Mouse (Mus musculus) intestine, embryonic 16.5 days (tissue): ENCODE data around the gene Cc2d1a. TPM values are rescaled to one million over a fixed set of nuclear protein-coding genes. Genes with fewer than 3 reads are reported as not detected.

Experiments
- ATAC-seq: fragments of 200-750 bp; cut with Nextera tagmentation; 2 replicates; pipeline ENCODE4 v1.8.0; 2017; ENCODE audit warnings: moderate TSS enrichment, moderate library complexity
- H3K27ac ChIP-seq: fragments of 300-500 bp; sonication (generic); 2 replicates; pipeline ENCODE4 v1.5.1; 2014; ENCODE audit warnings: mild to moderate bottlenecking, low read length
- H3K27me3 ChIP-seq: fragments of 300-500 bp; sonication (generic); replicated peaks from 2 replicates; pipeline ENCODE4 v1.6.1; 2014; ENCODE audit warnings: low read length, control low read depth, mixed read lengths; ENCODE audit not compliant: control insufficient read depth, insufficient read depth
- H3K36me3 ChIP-seq: fragments of 300-500 bp; sonication (generic); 2 replicates; pipeline ENCODE4 v1.6.1; 2014; ENCODE audit warnings: low read length, control low read depth; ENCODE audit not compliant: control insufficient read depth, insufficient read depth
- H3K4me1 ChIP-seq: fragments of 300-500 bp; sonication (generic); 2 replicates; pipeline ENCODE4 v1.6.1; 2014; ENCODE audit warnings: low read length, control low read depth, mixed read lengths; ENCODE audit not compliant: control insufficient read depth, insufficient read depth
- H3K4me2 ChIP-seq: fragments of 300-500 bp; sonication (generic); 2 replicates; pipeline ENCODE4 v1.6.1; 2014; ENCODE audit warnings: low read depth, low read length, control low read depth
- H3K4me3 ChIP-seq: fragments of 300-500 bp; sonication (generic); 2 replicates; pipeline ENCODE4 v1.5.1; 2014; ENCODE audit warnings: mild to moderate bottlenecking, low read length
- H3K9ac ChIP-seq: fragments of 300-500 bp; sonication (generic); 2 replicates; pipeline ENCODE4 v1.6.1; 2014; ENCODE audit warnings: low read depth, low read length
- H3K9me3 ChIP-seq: fragments of 300-500 bp; sonication (generic); 2 replicates; pipeline ENCODE4 v1.6.1; 2016; ENCODE audit warnings: low read length, control low read depth; ENCODE audit not compliant: control insufficient read depth
- WGBS: fragments of 180-500 bp; shearing (Covaris S2); extraction: QIAGEN DNeasy Blood & Tissue Kit; methylation state at CpG from one replicate; pipeline ENCODE4 v1.1.7; 2014; 5-methylcytosine and 5-hydroxymethylcytosine counted together
- polyA plus RNA-seq: library from polyadenylated mRNA; unstranded; fragments of >200 nt; fragmentation: Nextera tagmentation; extraction: Ambion mirVana; gene quantifications from 2 replicates; pipeline ENCODE4 v1.2.1, GENCODE M21; 2015

The Cc2d1a gene
- polyA plus RNA-seq, 1 experiment from 2014 or later = 26.0 TPM

DNA sequence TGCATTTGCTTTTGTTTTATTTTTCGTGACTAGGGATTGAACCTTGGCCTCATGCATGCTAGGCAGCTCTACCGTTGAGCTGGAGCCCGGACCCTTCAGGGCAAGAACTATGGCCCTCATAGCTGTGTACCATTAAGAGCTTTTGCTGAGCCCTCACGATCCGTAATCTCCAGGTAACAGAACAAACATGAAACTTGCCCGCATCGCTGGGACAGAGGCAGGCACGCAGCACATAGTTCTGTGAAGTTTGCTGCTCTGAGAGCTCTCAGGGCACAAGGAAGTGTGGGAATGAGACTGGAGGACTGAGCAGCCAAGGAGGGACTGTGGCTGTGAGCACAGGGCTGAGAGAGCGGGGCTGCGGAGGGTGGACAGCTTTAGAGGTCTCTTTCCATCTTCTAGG is 40.9 kb upstream of the Cc2d1a start:
- no peak overlapping the region for H3K4me2 ChIP-seq
- ATAC-seq = no peak
- no peaks in the 10 kb centered on the region for H3K36me3 ChIP-seq
- H3K9me3 ChIP-seq = no peaks in the 10 kb centered on the region
- no peaks in the 10 kb centered on the region for H3K27me3 ChIP-seq
- no peak overlapping the region for H3K4me3 ChIP-seq
- peaks cover 26% of the 10 kb centered on the region for H3K4me1 ChIP-seq
- H3K9ac ChIP-seq = no peak overlapping the region
- WGBS = 63% methylated on average over 10 of the region's 10 CpGs
- no peak overlapping the region for H3K27ac ChIP-seq

DNA sequence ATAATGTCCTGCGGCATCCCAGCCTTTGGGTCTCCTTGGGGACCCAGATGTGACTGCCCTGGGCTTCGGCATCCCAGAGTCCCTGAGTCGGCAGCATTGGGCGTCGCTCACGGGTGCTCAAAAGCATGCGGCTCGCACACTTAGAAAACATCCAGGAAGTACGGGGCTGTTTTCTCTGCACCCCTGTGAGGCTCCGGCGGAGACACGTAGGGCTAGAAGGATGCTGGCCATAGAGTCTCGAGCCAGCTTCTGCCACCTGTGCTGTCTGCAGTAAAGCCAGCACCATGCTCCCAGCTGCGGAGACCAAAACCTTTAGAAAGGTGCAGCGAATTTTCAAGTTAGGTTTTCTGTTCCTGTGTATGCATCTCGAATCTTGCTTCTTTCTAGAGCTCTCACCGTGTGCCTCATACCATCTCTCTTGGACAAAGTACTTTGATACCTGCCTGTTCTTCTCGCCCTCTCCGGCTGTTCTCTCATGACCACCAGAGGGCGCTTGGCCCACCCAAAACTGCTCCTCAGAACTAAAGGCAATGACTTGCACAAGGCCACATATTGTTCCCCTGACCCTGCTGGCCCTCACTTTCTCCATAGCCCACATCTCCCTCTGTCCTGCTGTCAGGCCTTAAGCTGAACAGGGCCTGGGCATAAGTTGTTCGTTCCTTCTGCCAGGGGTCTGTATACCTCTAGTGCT is 39.5 kb upstream of the Cc2d1a start:
- Histone ChIP-seq H3K36me3 (no peaks in the 10 kb centered on the region), H3K9ac (peak overlapping the region; percentile 62), H3K4me3 (peak overlapping the region; percentile 43), H3K27ac (peak overlapping the region; percentile 30; the same call in 1 of the 2 replicates), H3K4me2 (peak overlapping the region; percentile 72), H3K4me1 (peaks cover 25% of the 10 kb centered on the region), H3K9me3 (no peaks in the 10 kb centered on the region), H3K27me3 (no peaks in the 10 kb centered on the region)
- ATAC-seq = no peak; the same call in 1 of the 2 replicates
- 7% methylated on average over 21 of the region's 21 CpGs for WGBS

DNA sequence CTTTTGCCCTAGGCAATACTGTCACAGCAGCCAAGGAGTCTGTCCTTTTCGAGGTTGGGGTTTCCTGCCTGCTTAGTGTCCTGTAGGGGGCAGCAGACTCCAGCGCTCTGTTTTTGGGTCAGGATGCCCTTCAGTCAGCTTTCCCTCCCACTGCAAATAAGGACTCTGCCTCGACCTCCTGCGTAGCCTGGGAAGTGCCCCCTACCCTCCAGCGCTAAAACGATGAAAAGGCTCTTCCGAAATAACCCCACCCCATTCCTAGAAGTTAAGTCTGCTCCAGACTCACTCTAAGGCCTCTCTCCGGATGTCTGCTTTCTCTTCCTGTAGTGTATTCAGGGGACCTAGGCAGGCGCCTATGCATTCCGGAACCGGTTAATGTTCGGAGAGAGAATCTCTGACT is 38.8 kb upstream of the Cc2d1a start:
- Histone ChIP-seq H3K4me3 (peak overlapping the region; percentile 43), H3K9ac (peak overlapping the region; percentile 62), H3K27ac (peak overlapping the region; percentile 30; the same call in 1 of the 2 replicates), H3K4me2 (peak overlapping the region; percentile 72), H3K9me3 (no peaks in the 10 kb centered on the region), H3K27me3 (no peaks in the 10 kb centered on the region), H3K36me3 (no peaks in the 10 kb centered on the region), H3K4me1 (peaks cover 19% of the 10 kb centered on the region)
- peak; percentile 60 for ATAC-seq
- WGBS = 1% methylated on average over 12 of the region's 12 CpGs

DNA sequence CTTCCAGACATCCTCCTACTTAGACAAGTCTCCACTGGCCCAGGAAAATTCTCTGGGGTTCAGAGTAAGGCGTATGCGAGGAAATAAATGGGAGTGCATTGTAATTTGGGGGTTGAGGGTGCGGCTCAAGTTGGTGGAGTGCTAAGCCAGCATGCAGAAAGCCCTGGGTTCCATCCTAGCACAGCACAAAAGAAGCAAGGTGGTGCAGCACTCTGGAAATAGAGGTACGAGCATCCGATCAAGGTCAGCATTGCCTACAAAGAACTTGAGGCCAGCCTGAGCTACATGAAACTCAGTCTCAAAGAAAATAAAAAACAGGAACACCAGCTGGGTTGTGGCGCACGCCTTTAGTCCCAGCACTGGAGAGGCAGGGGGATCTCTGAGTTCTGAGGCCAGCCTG is 37.4 kb upstream of the Cc2d1a start, which contains the start of gene Nanos3:
TSS of gene Nanos3 (minus strand) at position 101 of the 400 bp plus-strand sequence.
- Histone ChIP-seq H3K36me3 (no peaks in the 10 kb centered on the region), H3K9ac (peak within 1 kb of the TSS; percentile 93), H3K4me3 (peak within 1 kb of the TSS; percentile 76), H3K9me3 (no peaks in the 10 kb centered on the region), H3K4me2 (peak within 1 kb of the TSS; percentile 94), H3K27me3 (no peaks in the 10 kb centered on the region), H3K27ac (0 out of 2 replicates have a peak within 1 kb of the TSS, but pooled peaks have one; percentile 81), H3K4me1 (peaks cover 29% of the 10 kb centered on the region)
- ATAC-seq = no peak
- 96% methylated on average over 7 of the region's 7 CpGs for WGBS

DNA sequence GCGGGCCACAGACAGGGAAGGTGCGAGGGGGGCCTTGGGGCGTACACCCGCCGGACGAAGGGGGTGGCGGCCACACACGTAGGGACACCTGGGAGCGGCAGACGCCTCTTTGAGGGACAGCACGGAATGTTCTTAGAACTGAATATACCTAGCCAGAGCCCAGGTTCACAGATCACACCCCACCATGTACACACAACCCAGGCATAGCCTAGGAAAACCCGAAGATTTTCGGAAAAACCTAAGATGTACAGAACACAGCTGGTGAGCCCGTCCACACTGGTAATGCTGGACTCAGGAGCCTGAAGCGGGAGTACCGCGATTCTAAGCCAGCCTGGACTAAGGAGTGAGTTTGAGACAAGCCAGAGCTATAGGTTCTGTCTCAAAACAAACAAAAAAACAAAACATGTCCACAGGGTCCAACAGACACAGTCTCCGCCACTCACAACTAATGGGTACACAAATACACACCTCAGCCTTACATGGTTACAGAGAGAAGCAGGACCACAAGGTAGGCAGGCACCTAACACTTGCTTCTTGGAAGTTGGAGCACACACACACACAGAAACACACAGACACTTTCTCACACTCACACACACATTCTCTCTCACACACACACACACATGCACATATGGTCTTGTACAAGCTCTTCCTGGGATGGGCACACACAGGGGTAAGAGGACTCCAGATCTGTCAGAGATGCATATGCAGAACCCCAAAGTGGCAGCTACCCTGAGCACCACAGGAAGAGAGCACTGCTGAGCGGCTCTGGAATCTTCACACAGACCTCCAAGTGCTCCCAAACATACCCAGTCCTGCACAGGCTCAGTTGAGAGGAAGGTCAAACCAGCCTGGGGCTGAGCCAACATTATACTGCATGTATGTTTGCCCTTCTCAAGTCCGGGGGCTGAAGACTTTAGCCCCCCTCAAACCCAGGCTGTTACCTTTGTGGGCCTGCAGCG is 36.6 kb upstream of the Cc2d1a start:
- ATAC-seq = no peak

DNA sequence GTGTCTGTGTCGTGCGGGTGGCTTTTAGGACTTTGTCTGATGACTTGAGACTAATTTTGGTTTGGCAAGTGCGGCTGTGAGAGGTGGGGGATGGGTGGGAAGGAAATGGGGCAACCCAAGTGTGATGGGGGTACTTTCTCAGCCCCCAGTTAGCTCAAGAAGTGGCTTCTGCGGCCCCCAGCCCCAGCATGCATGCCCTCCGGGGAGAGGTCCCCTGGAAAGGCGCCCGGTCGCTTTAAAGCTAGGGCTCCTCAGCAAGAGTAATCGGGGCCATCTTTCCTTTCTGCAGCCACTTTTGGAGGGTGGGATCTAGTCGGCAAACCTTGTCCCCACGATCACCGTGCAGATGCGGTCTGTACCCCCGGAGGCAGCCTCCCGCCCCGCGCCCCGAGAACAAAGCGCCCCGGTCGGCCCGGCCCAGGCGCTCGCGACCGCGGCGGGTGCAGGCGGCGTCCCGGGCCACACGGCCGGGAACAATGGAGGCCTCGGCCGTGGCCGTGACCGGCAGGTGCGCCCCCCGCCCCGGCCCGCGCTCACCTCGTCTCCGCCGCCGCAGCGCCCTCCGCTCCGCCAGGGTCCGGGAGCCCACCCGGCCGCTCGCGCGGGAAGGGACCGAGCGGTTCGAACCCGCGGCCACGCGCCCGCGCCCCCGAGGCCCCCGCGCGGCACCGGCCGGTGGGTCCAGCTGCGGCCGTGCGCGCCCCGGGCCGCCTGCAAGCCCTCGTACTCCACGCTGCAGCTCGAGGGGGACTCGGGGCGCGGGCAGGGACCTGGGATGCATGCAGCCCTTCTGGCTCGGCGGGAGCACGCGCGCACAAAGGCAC is 35.7 kb upstream of the Cc2d1a start:
- H3K4me3 ChIP-seq = peak overlapping the region; percentile 76
- WGBS = under 1% methylated on average over 65 of the region's 87 CpGs
- H3K27me3 ChIP-seq = no peaks in the 10 kb centered on the region
- H3K36me3 ChIP-seq = no peaks in the 10 kb centered on the region
- peak; percentile 30 for ATAC-seq
- no peaks in the 10 kb centered on the region for H3K9me3 ChIP-seq
- H3K27ac ChIP-seq = peak overlapping the region; percentile 81
- peak overlapping the region; percentile 94 for H3K4me2 ChIP-seq
- H3K9ac ChIP-seq = peak overlapping the region; percentile 93
- peaks cover 30% of the 10 kb centered on the region for H3K4me1 ChIP-seq

More for the DNA sequence above, 36.6 kb upstream of the Cc2d1a start:
- Histone ChIP-seq H3K27me3 (no peaks in the 10 kb centered on the region), H3K4me2 (peak overlapping the region; percentile 94), H3K36me3 (no peaks in the 10 kb centered on the region), H3K4me1 (peaks cover 34% of the 10 kb centered on the region), H3K27ac (peak overlapping the region; percentile 81), H3K9me3 (no peaks in the 10 kb centered on the region), H3K9ac (peak overlapping the region; percentile 93), H3K4me3 (peak overlapping the region; percentile 76)
- 16% methylated on average over 21 of the region's 21 CpGs for WGBS

DNA sequence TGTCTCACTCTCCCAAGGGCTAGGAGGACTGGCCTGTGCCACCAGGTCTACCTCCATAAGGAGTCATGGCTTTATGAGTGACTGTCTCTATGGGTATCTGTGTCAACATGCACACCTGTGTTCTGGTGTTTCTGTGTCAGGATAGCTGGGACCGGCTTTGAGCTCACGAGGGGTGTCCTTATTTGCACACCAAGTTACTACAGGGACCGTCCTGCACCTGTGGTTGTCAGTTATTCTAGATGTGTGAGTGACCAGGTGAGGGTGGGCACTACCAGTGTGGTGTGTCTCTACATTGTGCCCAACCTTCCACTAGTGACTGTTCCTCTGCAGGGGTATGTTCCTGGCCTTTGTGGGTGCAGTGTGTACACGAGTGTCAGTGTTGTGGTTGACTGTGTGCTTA is 35.1 kb upstream of the Cc2d1a start:
- Histone ChIP-seq H3K27me3 (no peaks in the 10 kb centered on the region), H3K36me3 (no peaks in the 10 kb centered on the region), H3K27ac (peak overlapping the region; percentile 81; the same call in 1 of the 2 replicates), H3K4me3 (peak overlapping the region; percentile 76), H3K9me3 (no peaks in the 10 kb centered on the region), H3K4me2 (peak overlapping the region; percentile 94), H3K4me1 (peaks cover 30% of the 10 kb centered on the region), H3K9ac (peak overlapping the region; percentile 93)
- 33% methylated on average over 4 of the region's 4 CpGs for WGBS
- ATAC-seq = no peak

DNA sequence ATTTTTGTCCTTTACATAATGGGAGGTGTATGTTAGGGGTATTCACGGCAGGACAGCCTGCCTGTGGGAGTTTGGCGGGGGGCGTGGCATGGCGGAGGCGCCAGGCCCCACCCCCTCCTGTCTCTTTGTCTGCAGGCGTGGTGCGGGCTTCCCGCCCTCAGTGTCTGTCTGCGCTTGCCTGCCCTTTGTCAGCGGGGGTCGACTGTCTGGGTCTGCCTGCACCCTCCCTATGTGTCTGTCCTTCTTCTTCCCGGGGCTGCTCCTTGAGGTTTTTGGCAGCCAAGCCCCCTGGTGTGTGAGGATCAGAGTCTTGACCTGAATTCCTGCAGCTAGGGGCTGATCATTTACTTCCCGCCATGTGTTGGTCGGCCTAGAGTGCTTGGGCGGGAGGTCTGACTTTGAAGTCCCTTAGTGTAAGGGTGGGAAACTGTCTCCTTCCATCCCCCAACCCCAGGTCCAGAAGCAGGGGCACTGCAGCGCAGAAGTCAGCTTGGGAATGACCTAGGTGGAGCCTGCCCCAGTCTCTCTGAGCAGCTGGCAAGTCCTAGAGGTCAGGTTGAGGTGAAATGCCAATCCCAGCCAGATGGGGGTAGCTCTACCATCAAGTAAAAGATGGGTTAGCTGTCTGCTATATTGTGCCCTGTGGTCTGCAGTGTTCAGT is 32.9 kb upstream of the Cc2d1a start:
- peak overlapping the region; percentile 59 for H3K4me2 ChIP-seq
- peak overlapping the region; percentile 36 for H3K4me3 ChIP-seq
- no peaks in the 10 kb centered on the region for H3K36me3 ChIP-seq
- H3K27ac ChIP-seq = peak overlapping the region; percentile 45
- peaks cover 33% of the 10 kb centered on the region for H3K4me1 ChIP-seq
- H3K9ac ChIP-seq = peak overlapping the region; percentile 64
- WGBS = 5% methylated on average over 16 of the region's 16 CpGs
- ATAC-seq = peak; percentile 70
- H3K27me3 ChIP-seq = no peaks in the 10 kb centered on the region
- H3K9me3 ChIP-seq = no peaks in the 10 kb centered on the region
